Mouse (Mus musculus) myocyte (in vitro differentiated cells): ENCODE data around the gene Oxt. TPM values are rescaled to one million over a fixed set of nuclear protein-coding genes. Genes with fewer than 3 reads are reported as not detected.
"Not testable (repeated sequence)": the region's sequence is repeated elsewhere in the genome, so short reads cannot be mapped to it uniquely, and the experiment has no call there.

Experiments used
- H3K27me3 ChIP-seq: one replicate; pipeline ENCODE4 v1.6.1; 2011; ENCODE audit not compliant: control insufficient read depth, insufficient read depth, insufficient read length
- H3K36me3 ChIP-seq: one replicate; pipeline ENCODE4 v1.6.1; 2011; ENCODE audit not compliant: control insufficient read depth, insufficient read depth
- H3K4me2 ChIP-seq: one replicate; pipeline ENCODE4 v1.6.1; 2011; ENCODE audit warnings: low read depth, control low read depth
- H3K4me3 ChIP-seq: one replicate; pipeline ENCODE4 v1.5.1; 2011; ENCODE audit warnings: mild to moderate bottlenecking, control low read depth, moderate library complexity
- H3K79me2 ChIP-seq: one replicate; pipeline ENCODE4 v1.6.1; 2011; ENCODE audit not compliant: control insufficient read depth, insufficient read depth
- H3ac ChIP-seq: one replicate; pipeline ENCODE4 v1.6.1; 2011; ENCODE audit not compliant: control insufficient read depth, insufficient read length
- CEBPB ChIP-seq: IDR thresholded peaks from 2 replicates; pipeline ENCODE4 v1.6.1; 2011; ENCODE audit warnings: mild to moderate bottlenecking, moderate library complexity; ENCODE audit not compliant: poor library complexity, insufficient read depth, severe bottlenecking
- E2F4 ChIP-seq: IDR thresholded peaks from one replicate; pipeline ENCODE4 v1.6.1; 2011; ENCODE audit warnings: mild to moderate bottlenecking, control low read depth, moderate library complexity; ENCODE audit not compliant: insufficient read depth
- MAX ChIP-seq: IDR thresholded peaks from one replicate; pipeline ENCODE4 v1.6.1; 2011; ENCODE audit warnings: low read depth, mild to moderate bottlenecking, control low read depth
- MYOD1 ChIP-seq, 3 experiments: IDR thresholded peaks; one replicate each; pipeline ENCODE4 v1.6.1; 2011; ENCODE audit warnings: control low read depth in 2 of 3, low read depth in 2 of 3, mild to moderate bottlenecking in 2 of 3, moderate library complexity in 1 of 3; ENCODE audit not compliant: insufficient read length in 2 of 3, control insufficient read depth in 1 of 3
- MYOG ChIP-seq, 3 experiments: IDR thresholded peaks; one replicate each; pipeline ENCODE4 v1.6.1; 2011; ENCODE audit warnings: control low read depth in 2 of 3, low read depth in 2 of 3, mild to moderate bottlenecking in 2 of 3; ENCODE audit not compliant: insufficient read length in 2 of 3, control insufficient read depth in 1 of 3, insufficient read depth in 1 of 3
- POLR2A ChIP-seq: IDR thresholded peaks from one replicate; pipeline ENCODE4 v1.6.1; 2011; ENCODE audit warnings: low read depth, mild to moderate bottlenecking, control low read depth, moderate library complexity; ENCODE audit not compliant: insufficient read length
- POLR2AphosphoS2 ChIP-seq: IDR thresholded peaks from one replicate; pipeline ENCODE4 v1.6.1; 2011; ENCODE audit warnings: low read depth, control low read depth; ENCODE audit not compliant: insufficient read length
- REST ChIP-seq: IDR thresholded peaks from one replicate; pipeline ENCODE4 v1.6.1; 2011; ENCODE audit warnings: mild to moderate bottlenecking, control low read depth, moderate library complexity; ENCODE audit not compliant: insufficient read depth, insufficient read length
- SRF ChIP-seq: IDR thresholded peaks from one replicate; pipeline ENCODE4 v1.6.1; 2011; ENCODE audit warnings: low read depth; ENCODE audit not compliant: control insufficient read depth, insufficient read length
- TCF12 ChIP-seq: IDR thresholded peaks from one replicate; pipeline ENCODE4 v1.6.1; 2011; ENCODE audit warnings: mild to moderate bottlenecking, control low read depth; ENCODE audit not compliant: poor library complexity, insufficient read depth, severe bottlenecking
- TCF3 ChIP-seq: IDR thresholded peaks from one replicate; pipeline ENCODE4 v1.6.1; 2011; ENCODE audit warnings: low read depth, control low read depth; ENCODE audit not compliant: insufficient read length
- USF1 ChIP-seq: IDR thresholded peaks from one replicate; pipeline ENCODE4 v1.6.1; 2011; ENCODE audit warnings: low read depth, mild to moderate bottlenecking, control low read depth, moderate library complexity
- polyA plus RNA-seq: library from polyadenylated mRNA; unstranded; fragments of >200 nt; fragmentation: generic; extraction: Trizol; gene quantifications from one replicate; pipeline ENCODE4 v1.2.1, GENCODE M21; 2012; ENCODE audit warnings: missing spikeins

The Oxt gene
- polyA plus RNA-seq, 1 experiment = not detected

- Histone ChIP-seq H3ac (peak overlapping the region; percentile 82), H3K4me2 (peak overlapping the region; percentile 84), H3K27me3 (no peaks in the 10 kb centered on the region), H3K79me2 (peaks cover 13% of the 10 kb centered on the region), H3K4me3 (peak overlapping the region; percentile 81), H3K36me3 (peaks cover 6% of the 10 kb centered on the region)
- TF ChIP-seq POLR2AphosphoS2 = no peak
- TF ChIP-seq REST = no peak
- TF ChIP-seq MAX = no peak
- no peak for TF ChIP-seq POLR2A
- TF ChIP-seq E2F4 = no peak
- no peak for TF ChIP-seq MYOD1 (IDR thresholded peaks at IDR 0.05; ENCODE audit: control insufficient read depth in 1 of 3, insufficient read length in 2 of 3, low read depth in 2 of 3)
- no peak for TF ChIP-seq MYOG (IDR thresholded peaks at IDR 0.05; ENCODE audit: control insufficient read depth in 1 of 3, insufficient read depth in 1 of 3, insufficient read length in 2 of 3, low read depth in 2 of 3)
- TF ChIP-seq TCF3 = no peak
- no peak for TF ChIP-seq USF1
- no peak for TF ChIP-seq TCF12
- TF ChIP-seq CEBPB = no peak
- TF ChIP-seq SRF = no peak
Observed at GRCm38 (mm10) chr2:130564063-130564462, 11.9 kb upstream of the Oxt start.

- peak overlapping the region; percentile 81 for H3K4me3 ChIP-seq
- no peak for TF ChIP-seq TCF3
- TF ChIP-seq CEBPB = no peak
- no peak for TF ChIP-seq POLR2A
- no peak for TF ChIP-seq USF1
- no peak for TF ChIP-seq MYOD1 (IDR thresholded peaks at IDR 0.05; ENCODE audit: control insufficient read depth in 1 of 3, insufficient read length in 2 of 3, low read depth in 2 of 3)
- no peak for TF ChIP-seq POLR2AphosphoS2
- TF ChIP-seq TCF12 = no peak
- no peak for TF ChIP-seq MYOG (IDR thresholded peaks at IDR 0.05; ENCODE audit: control insufficient read depth in 1 of 3, insufficient read depth in 1 of 3, insufficient read length in 2 of 3, low read depth in 2 of 3)
- TF ChIP-seq E2F4 = no peak
- no peak for TF ChIP-seq REST
- TF ChIP-seq MAX = no peak
- TF ChIP-seq SRF = no peak
Observed at GRCm38 (mm10) chr2:130564983-130565382, 11.0 kb upstream of the Oxt start.

GRCm38 (mm10) chr2:130568921-130569320, 7.1 kb upstream of the Oxt start:
- H3K79me2 ChIP-seq = peaks cover 13% of the 10 kb centered on the region
- H3K4me2 ChIP-seq = no peak overlapping the region
- peaks cover 6% of the 10 kb centered on the region for H3K36me3 ChIP-seq
- TF ChIP-seq MYOD1 (IDR thresholded peaks at IDR 0.05; ENCODE audit: control insufficient read depth in 1 of 3, insufficient read length in 2 of 3, low read depth in 2 of 3) (no peak), SRF (no peak), POLR2A (no peak), TCF3 (no peak), MAX (no peak), CEBPB (no peak), POLR2AphosphoS2 (no peak), MYOG (IDR thresholded peaks at IDR 0.05; ENCODE audit: control insufficient read depth in 1 of 3, insufficient read depth in 1 of 3, insufficient read length in 2 of 3, low read depth in 2 of 3) (no peak), USF1 (no peak), TCF12 (no peak), E2F4 (no peak)
- H3ac ChIP-seq = no peak overlapping the region
- no peak overlapping the region for H3K4me3 ChIP-seq
- H3K27me3 ChIP-seq = no peaks in the 10 kb centered on the region

More at GRCm38 (mm10) chr2:130564983-130565382, 11.0 kb upstream of the Oxt start:
- Histone ChIP-seq H3K4me2 (peak overlapping the region; percentile 84), H3K36me3 (peaks cover 6% of the 10 kb centered on the region), H3ac (no peak overlapping the region), H3K79me2 (peaks cover 13% of the 10 kb centered on the region), H3K27me3 (no peaks in the 10 kb centered on the region)

GRCm38 (mm10) chr2:130569926-130570325, 6.0 kb upstream of the Oxt start:
- H3ac ChIP-seq = no peak overlapping the region
- H3K36me3 ChIP-seq = peaks cover 6% of the 10 kb centered on the region

GRCm38 (mm10) chr2:130574960-130575359, 1.0 kb upstream of the Oxt start:
- no peak overlapping the region for H3K4me2 ChIP-seq
- TF ChIP-seq E2F4 = no peak
- TF ChIP-seq POLR2A = no peak
- no peak for TF ChIP-seq USF1
- TF ChIP-seq TCF12 = no peak
- no peak for TF ChIP-seq TCF3
- TF ChIP-seq REST = no peak
- TF ChIP-seq CEBPB = no peak
- no peak for TF ChIP-seq MAX
- TF ChIP-seq MYOG (IDR thresholded peaks at IDR 0.05; ENCODE audit: control insufficient read depth in 1 of 3, insufficient read depth in 1 of 3, insufficient read length in 2 of 3, low read depth in 2 of 3) = no peak
- TF ChIP-seq POLR2AphosphoS2 = no peak
- TF ChIP-seq MYOD1 (IDR thresholded peaks at IDR 0.05; ENCODE audit: control insufficient read depth in 1 of 3, insufficient read length in 2 of 3, low read depth in 2 of 3) = no peak
- no peak for TF ChIP-seq SRF
- H3K4me3 ChIP-seq = no peak overlapping the region
- no peak overlapping the region for H3ac ChIP-seq
- H3K36me3 ChIP-seq = no peaks in the 10 kb centered on the region
- peaks cover under 1% of the 10 kb centered on the region for H3K27me3 ChIP-seq
- no peaks in the 10 kb centered on the region for H3K79me2 ChIP-seq

More at GRCm38 (mm10) chr2:130569926-130570325, 6.0 kb upstream of the Oxt start:
- no peak for TF ChIP-seq CEBPB
- TF ChIP-seq TCF3 = no peak
- TF ChIP-seq MYOG (IDR thresholded peaks at IDR 0.05; ENCODE audit: control insufficient read depth in 1 of 3, insufficient read depth in 1 of 3, insufficient read length in 2 of 3, low read depth in 2 of 3) = no peak
- no peak for TF ChIP-seq MYOD1 (IDR thresholded peaks at IDR 0.05; ENCODE audit: control insufficient read depth in 1 of 3, insufficient read length in 2 of 3, low read depth in 2 of 3)
- TF ChIP-seq REST = no peak
- TF ChIP-seq SRF = no peak
- H3K4me2 ChIP-seq = no peak overlapping the region
- H3K4me3 ChIP-seq = no peak overlapping the region
- peaks cover 4% of the 10 kb centered on the region for H3K79me2 ChIP-seq
- no peaks in the 10 kb centered on the region for H3K27me3 ChIP-seq

- H3K4me2 ChIP-seq, H3K4me3 ChIP-seq, H3ac ChIP-seq, H3K79me2 ChIP-seq, H3K36me3 ChIP-seq: not testable (repeated sequence)
- peaks cover 14% of the 10 kb centered on the region for H3K27me3 ChIP-seq
Observed at GRCm38 (mm10) chr2:130576564-130576963, 591 bp downstream of the Oxt start.
